Mouse (Mus musculus) stomach, embryonic 15.5 days (tissue): ENCODE measurements at regions not wholly inside any gene's neighbourhood (a gene's known extent, or its start where the extent isn't known, plus 50 kb on each side); places are given as distances from the start of the nearest gene placed in this dataset.

Experiments used
- ATAC-seq: fragments of 200-750 bp; cut with Nextera tagmentation; 2 replicates; pipeline ENCODE4 v1.8.0; 2017; ENCODE audit warnings: low read depth, moderate number of reproducible peaks, moderate TSS enrichment; ENCODE audit not compliant: insufficient read depth, low FRiP score
- H3K27ac ChIP-seq: fragments of 300-500 bp; sonication (generic); 2 replicates; pipeline ENCODE4 v1.5.1; 2015; ENCODE audit warnings: mild to moderate bottlenecking, inconsistent platforms
- H3K27me3 ChIP-seq: fragments of 300-500 bp; sonication (generic); replicated peaks from 2 replicates; pipeline ENCODE4 v1.6.1; 2015; ENCODE audit warnings: inconsistent platforms
- H3K36me3 ChIP-seq: fragments of 300-500 bp; sonication (generic); 2 replicates; pipeline ENCODE4 v1.6.1; 2015; ENCODE audit warnings: inconsistent platforms
- H3K4me1 ChIP-seq: fragments of 300-500 bp; sonication (generic); 2 replicates; pipeline ENCODE4 v1.6.1; 2015; ENCODE audit warnings: inconsistent platforms
- H3K4me2 ChIP-seq: fragments of 300-500 bp; sonication (generic); 2 replicates; pipeline ENCODE4 v1.6.1; 2015; ENCODE audit warnings: mild to moderate bottlenecking, inconsistent platforms
- H3K4me3 ChIP-seq: fragments of 300-500 bp; sonication (generic); replicated peaks from 2 replicates; pipeline ENCODE4 v1.5.1; 2015; ENCODE audit warnings: inconsistent platforms
- H3K9ac ChIP-seq: fragments of 300-500 bp; sonication (generic); 2 replicates; pipeline ENCODE4 v1.6.1; 2015; ENCODE audit warnings: inconsistent platforms
- H3K9me3 ChIP-seq: fragments of 300-500 bp; sonication (generic); 2 replicates; pipeline ENCODE4 v1.6.1; 2016; ENCODE audit warnings: inconsistent platforms
- WGBS: fragments of 180-500 bp; shearing (Covaris S2); methylation state at CpG from one replicate; pipeline ENCODE4 v1.1.7; 2015; 5-methylcytosine and 5-hydroxymethylcytosine counted together

- Histone ChIP-seq H3K36me3 (no peaks in the 10 kb centered on the region), H3K4me2 (no peak overlapping the region), H3K27ac (no peak overlapping the region), H3K4me1 (no peaks in the 10 kb centered on the region), H3K4me3 (no peak overlapping the region), H3K9ac (no peak overlapping the region), H3K27me3 (no peaks in the 10 kb centered on the region), H3K9me3 (no peaks in the 10 kb centered on the region)
- no peak for ATAC-seq
- WGBS = 44% methylated on average over 4 of the region's 4 CpGs
Measured at GRCm38 (mm10) chr3:40190024-40190423, 341.1 kb upstream of the Intu start.

GRCm38 (mm10) chr3:40200174-40200573 is 330.9 kb upstream of the Intu start:
- no peaks in the 10 kb centered on the region for H3K9me3 ChIP-seq
- no peak overlapping the region for H3K4me2 ChIP-seq
- ATAC-seq = no peak
- H3K4me1 ChIP-seq = no peaks in the 10 kb centered on the region
- WGBS = 81% methylated on average over 4 of the region's 4 CpGs
- H3K4me3 ChIP-seq = no peak overlapping the region
- H3K27ac ChIP-seq = no peak overlapping the region
- no peak overlapping the region for H3K9ac ChIP-seq
- H3K27me3 ChIP-seq = no peaks in the 10 kb centered on the region
- no peaks in the 10 kb centered on the region for H3K36me3 ChIP-seq

GRCm38 (mm10) chr3:40206326-40206725 is 324.8 kb upstream of the Intu start:
- Histone ChIP-seq H3K4me3 (no peak overlapping the region), H3K9me3 (no peaks in the 10 kb centered on the region), H3K27me3 (no peaks in the 10 kb centered on the region), H3K9ac (no peak overlapping the region), H3K4me1 (no peaks in the 10 kb centered on the region), H3K27ac (no peak overlapping the region), H3K36me3 (no peaks in the 10 kb centered on the region), H3K4me2 (no peak overlapping the region)
- WGBS = 76% methylated on average over 4 of the region's 4 CpGs
- ATAC-seq = no peak

- Histone ChIP-seq H3K4me1 (no peaks in the 10 kb centered on the region), H3K9me3 (no peaks in the 10 kb centered on the region), H3K27ac (no peak overlapping the region), H3K36me3 (no peaks in the 10 kb centered on the region), H3K27me3 (no peaks in the 10 kb centered on the region), H3K4me2 (no peak overlapping the region), H3K9ac (no peak overlapping the region), H3K4me3 (no peak overlapping the region)
- no peak for ATAC-seq
Measured at GRCm38 (mm10) chr3:40211793-40212192, 319.3 kb upstream of the Intu start.

- H3K4me2 ChIP-seq = no peak overlapping the region
- H3K27me3 ChIP-seq = no peaks in the 10 kb centered on the region
- no peak for ATAC-seq
- H3K4me3 ChIP-seq = no peak overlapping the region
- H3K4me1 ChIP-seq = no peaks in the 10 kb centered on the region
- 62% methylated on average over 1 of the region's 1 CpGs for WGBS
- no peak overlapping the region for H3K27ac ChIP-seq
- H3K9me3 ChIP-seq = no peaks in the 10 kb centered on the region
- H3K36me3 ChIP-seq = no peaks in the 10 kb centered on the region
- H3K9ac ChIP-seq = no peak overlapping the region
Measured at GRCm38 (mm10) chr3:40226772-40227171, 304.3 kb upstream of the Intu start.

- H3K36me3 ChIP-seq = no peaks in the 10 kb centered on the region
- H3K27ac ChIP-seq = no peak overlapping the region
- 84% methylated on average over 4 of the region's 4 CpGs for WGBS
- H3K9ac ChIP-seq = no peak overlapping the region
- no peaks in the 10 kb centered on the region for H3K9me3 ChIP-seq
- ATAC-seq = no peak
- H3K4me3 ChIP-seq = no peak overlapping the region
- H3K4me2 ChIP-seq = no peak overlapping the region
- H3K4me1 ChIP-seq = no peaks in the 10 kb centered on the region
- H3K27me3 ChIP-seq = no peaks in the 10 kb centered on the region
Measured at GRCm38 (mm10) chr3:40243499-40244101, 287.5 kb upstream of the Intu start.

GRCm38 (mm10) chr3:40254376-40254775 is 276.7 kb upstream of the Intu start:
- Histone ChIP-seq H3K4me1 (no peaks in the 10 kb centered on the region), H3K9ac (no peak overlapping the region), H3K36me3 (no peaks in the 10 kb centered on the region), H3K4me3 (no peak overlapping the region), H3K27ac (no peak overlapping the region), H3K4me2 (no peak overlapping the region), H3K27me3 (no peaks in the 10 kb centered on the region), H3K9me3 (no peaks in the 10 kb centered on the region)
- ATAC-seq = no peak
- 57% methylated on average over 5 of the region's 5 CpGs for WGBS

DNA sequence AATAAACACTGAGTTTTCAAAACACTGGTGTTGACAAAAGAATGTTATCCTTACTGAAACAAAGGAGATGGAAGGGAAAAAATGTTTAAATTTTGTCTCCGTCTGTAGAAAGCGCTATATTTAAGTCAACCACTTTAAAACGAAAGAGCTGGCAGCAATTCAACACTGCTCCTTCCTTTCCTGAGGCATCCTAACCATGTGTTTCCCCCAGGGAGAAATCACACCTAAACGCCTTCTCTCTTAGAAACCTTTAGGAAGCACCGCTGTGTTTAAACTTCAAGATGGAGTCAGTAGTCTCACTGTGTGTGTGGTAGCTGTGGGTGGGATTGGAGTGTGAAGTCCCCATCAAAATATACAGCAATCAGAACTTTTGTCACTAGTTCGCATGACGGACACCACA is 268.6 kb upstream of the Intu start:
- ATAC-seq = no peak
- no peaks in the 10 kb centered on the region for H3K27me3 ChIP-seq
- H3K4me2 ChIP-seq = no peak overlapping the region
- H3K4me3 ChIP-seq = no peak overlapping the region
- H3K36me3 ChIP-seq = no peaks in the 10 kb centered on the region
- no peaks in the 10 kb centered on the region for H3K9me3 ChIP-seq
- H3K27ac ChIP-seq = no peak overlapping the region
- 64% methylated on average over 7 of the region's 7 CpGs for WGBS
- no peaks in the 10 kb centered on the region for H3K4me1 ChIP-seq
- no peak overlapping the region for H3K9ac ChIP-seq

DNA sequence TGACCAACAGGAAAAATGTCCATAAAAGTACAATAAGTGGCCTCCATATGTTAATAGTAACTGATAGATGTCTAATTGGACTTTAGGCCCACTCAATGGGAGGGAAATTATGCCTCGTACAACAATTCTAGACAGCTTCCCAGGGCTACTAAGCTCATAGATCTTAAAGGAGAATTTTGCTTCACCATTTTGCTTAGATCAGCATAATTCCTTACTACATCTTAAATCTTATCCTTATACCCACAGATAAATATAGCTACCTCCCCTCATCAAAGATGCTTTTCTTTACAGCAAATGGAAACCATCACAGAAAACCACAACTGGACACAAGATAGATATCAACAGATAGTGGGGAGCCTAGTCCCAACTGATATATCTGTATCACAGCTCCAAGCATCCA is 263.6 kb upstream of the Intu start:
- Histone ChIP-seq H3K27me3 (no peaks in the 10 kb centered on the region), H3K36me3 (no peaks in the 10 kb centered on the region), H3K9me3 (no peaks in the 10 kb centered on the region), H3K27ac (no peak overlapping the region), H3K4me2 (no peak overlapping the region), H3K4me1 (no peaks in the 10 kb centered on the region), H3K4me3 (no peak overlapping the region), H3K9ac (no peak overlapping the region)
- ATAC-seq = no peak
- WGBS = 92% methylated on average over 1 of the region's 1 CpGs

DNA sequence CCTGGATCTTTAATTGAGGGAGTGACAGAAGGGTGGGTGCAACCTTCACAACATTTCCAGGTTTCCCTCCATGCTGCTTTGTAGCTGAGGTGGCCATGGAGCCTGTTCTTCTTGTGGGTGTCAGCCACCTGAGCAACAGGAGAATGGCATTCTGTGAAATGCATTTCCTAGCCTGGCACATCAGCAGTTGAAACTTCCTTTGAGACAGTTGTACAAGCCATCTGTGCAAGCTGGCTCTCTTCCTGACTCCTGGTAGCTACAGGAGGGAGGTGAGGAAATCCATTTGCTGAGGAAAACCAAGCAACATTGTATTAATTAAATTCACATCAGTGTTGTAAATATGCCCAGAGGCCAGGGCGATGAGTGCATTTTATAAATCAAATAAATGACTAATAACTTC is 248.2 kb upstream of the Intu start:
- no peak overlapping the region for H3K4me2 ChIP-seq
- no peak overlapping the region for H3K4me3 ChIP-seq
- H3K27me3 ChIP-seq = no peaks in the 10 kb centered on the region
- no peak overlapping the region for H3K27ac ChIP-seq
- no peaks in the 10 kb centered on the region for H3K9me3 ChIP-seq
- no peaks in the 10 kb centered on the region for H3K36me3 ChIP-seq
- no peaks in the 10 kb centered on the region for H3K4me1 ChIP-seq
- 38% methylated on average over 1 of the region's 1 CpGs for WGBS
- H3K9ac ChIP-seq = no peak overlapping the region
- ATAC-seq = no peak

DNA sequence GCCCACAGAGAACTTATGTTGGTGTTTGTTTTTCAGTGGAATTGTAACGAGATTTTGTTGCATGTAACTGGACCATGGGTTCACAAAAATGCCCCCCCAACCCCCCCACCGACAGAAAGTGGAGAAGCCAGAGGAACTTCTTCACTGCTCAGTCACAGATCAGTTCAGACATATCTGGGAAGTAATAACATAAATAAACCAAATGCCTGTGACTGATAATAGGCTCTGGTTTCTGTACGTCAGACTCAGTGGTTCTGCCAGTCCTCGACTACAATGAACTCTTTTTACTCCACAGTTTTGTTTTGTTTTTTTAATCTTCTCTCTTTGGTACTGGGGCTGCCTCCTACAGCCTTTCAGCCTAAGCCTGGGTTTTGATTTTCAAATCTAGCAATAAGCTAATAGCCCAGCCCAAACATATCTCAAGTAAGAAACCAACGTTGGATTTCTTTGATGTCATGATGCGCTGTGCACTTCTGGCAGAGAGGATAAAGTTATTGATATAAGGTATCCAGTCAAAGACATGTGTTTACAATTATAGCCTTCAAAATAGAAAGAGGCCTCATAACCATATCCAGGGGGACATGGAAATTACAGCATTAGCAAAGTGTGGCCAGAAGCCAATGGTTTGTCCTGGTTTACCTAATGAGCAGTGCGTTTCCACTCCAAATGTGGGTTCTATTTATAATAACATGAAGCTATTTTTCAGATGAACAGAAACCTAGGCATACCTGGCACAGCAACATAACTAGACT is 244.0 kb upstream of the Intu start:
- H3K27ac ChIP-seq = no peak overlapping the region
- no peak overlapping the region for H3K9ac ChIP-seq
- no peak for ATAC-seq
- no peaks in the 10 kb centered on the region for H3K27me3 ChIP-seq
- no peaks in the 10 kb centered on the region for H3K36me3 ChIP-seq
- no peak overlapping the region for H3K4me2 ChIP-seq
- H3K4me3 ChIP-seq = no peak overlapping the region
- WGBS = 46% methylated on average over 7 of the region's 7 CpGs
- H3K4me1 ChIP-seq = no peaks in the 10 kb centered on the region
- H3K9me3 ChIP-seq = no peaks in the 10 kb centered on the region

DNA sequence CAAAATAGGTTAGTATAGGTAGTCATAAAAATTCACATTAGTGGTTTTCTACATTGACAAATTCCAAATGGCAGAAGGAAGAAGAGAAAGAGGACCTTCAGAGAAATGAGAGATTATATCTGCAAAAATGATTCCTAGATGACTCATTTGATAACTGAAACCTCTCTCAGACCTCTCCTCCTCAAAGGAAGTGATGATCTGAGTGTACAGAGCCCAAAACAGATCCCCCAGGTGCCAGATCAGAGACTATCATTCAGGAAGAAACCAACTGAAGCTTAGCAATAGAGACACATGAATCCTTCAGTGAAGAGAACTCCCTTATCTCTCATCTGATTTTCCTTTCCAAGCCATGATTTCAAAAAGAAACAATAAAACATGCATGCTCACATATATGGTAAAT is 234.0 kb upstream of the Intu start:
- ATAC-seq = no peak
- no peak overlapping the region for H3K9ac ChIP-seq
- H3K9me3 ChIP-seq = no peaks in the 10 kb centered on the region
- H3K36me3 ChIP-seq = no peaks in the 10 kb centered on the region
- H3K4me1 ChIP-seq = no peaks in the 10 kb centered on the region
- no peak overlapping the region for H3K4me3 ChIP-seq
- no peak overlapping the region for H3K27ac ChIP-seq
- no peak overlapping the region for H3K4me2 ChIP-seq
- no peaks in the 10 kb centered on the region for H3K27me3 ChIP-seq

- Histone ChIP-seq H3K27me3 (no peaks in the 10 kb centered on the region), H3K27ac (no peak overlapping the region), H3K4me2 (no peak overlapping the region), H3K4me3 (no peak overlapping the region), H3K9ac (no peak overlapping the region), H3K9me3 (no peaks in the 10 kb centered on the region), H3K4me1 (no peaks in the 10 kb centered on the region), H3K36me3 (no peaks in the 10 kb centered on the region)
- WGBS = 68% methylated on average over 5 of the region's 5 CpGs
- no peak for ATAC-seq
Measured at GRCm38 (mm10) chr3:40320319-40320718, 210.8 kb upstream of the Intu start.
